Mouse (Mus musculus) kidney, postnatal 36 days (tissue): ENCODE measurements around the gene Gal.
A peak's percentile ranks its signal among the peaks of the same experiment; 100 is the strongest.

Experiments used
- DNase-seq, 2 experiments: peaks; one replicate each; pipeline ENCODE4 v3.0.0; 2021 to 2022; ENCODE audit warnings: mixed read lengths in 2 of 2

The Gal gene

DNA sequence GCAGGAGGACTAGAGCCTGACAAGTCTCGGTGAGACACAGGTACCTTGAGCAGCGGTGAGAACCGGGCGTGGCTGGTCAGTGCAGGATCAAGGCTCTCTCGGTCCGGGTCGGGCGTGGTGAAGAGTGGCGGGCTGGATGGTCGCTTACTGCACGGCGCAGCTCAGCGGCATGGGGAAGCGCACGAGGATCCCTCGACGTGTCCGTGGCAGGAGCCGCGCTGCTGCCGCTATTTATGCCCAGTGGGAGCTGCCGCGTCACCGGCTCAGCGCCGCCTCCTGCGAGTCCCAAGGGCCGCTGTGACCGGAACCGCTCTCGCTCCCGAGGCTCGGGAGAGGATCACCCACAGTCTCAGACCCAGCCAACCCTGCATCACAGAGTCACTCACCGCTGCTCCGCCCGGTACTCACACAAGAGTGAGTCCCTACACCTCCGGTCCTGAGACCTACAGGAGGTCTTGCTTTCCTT lies at the start of gene Gal:
Gene Gal (minus strand): TSS at position 277 of the 466 bp plus-strand sequence.
- peak; percentile 9 to 47 for DNase-seq

DNA sequence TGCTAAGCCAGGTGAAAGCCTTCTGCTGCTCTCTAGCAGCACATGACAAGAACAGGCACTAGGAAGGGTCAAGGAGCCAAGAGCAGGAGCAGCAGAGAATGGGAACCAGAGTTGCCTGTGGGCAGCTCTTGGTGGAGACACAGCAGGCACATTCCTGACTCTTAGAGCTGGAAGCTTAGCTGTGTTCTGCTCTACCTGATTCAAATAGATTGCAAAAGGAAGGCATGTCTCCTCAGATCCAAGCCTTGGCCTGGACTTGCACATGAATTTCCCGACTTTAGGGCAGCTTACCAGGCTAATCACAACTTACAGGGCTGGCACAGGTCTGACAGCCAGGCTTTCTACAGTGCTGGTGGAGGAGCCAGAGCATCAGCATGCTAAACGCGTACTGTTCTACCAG lies 45.6 kb upstream of the Gal start:
- no peak for DNase-seq

DNA sequence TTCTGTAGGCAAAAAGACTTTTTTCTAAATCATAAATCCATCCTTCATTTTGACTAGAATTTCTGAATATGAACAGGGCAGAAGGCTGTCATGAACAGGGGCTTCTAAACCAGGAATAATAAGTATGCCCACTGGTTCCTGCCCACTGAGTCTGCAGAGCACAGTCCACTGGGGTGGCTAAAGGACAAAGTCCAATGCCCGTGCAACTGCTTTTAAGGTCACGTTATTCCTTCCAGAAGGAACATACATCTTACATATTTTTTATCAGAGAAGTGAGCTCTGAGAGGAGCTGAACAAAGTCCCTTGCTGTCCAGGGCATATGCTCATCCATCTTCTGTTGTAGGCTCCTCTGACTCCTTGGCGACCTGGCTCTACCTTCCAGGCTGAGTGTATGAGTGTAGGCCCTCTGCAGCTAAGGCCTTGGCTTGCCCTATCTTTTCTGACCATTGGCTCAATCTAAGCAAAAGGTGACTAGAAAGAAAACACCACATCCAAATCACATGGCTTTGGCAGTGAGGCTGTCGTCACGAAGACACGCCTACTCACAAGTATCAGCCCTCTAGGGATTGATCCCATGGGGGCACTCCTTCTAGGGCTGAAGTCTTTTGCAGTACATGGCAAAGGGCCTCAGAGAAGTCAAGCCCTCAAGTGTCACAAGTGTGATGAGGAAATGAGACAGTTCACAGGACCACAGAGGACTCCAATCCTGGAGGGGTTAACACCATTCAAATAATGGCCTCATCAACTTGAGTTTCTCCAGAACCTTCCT lies 44.2 kb upstream of the Gal start:
- peak; percentile 15 to 42 for DNase-seq

DNA sequence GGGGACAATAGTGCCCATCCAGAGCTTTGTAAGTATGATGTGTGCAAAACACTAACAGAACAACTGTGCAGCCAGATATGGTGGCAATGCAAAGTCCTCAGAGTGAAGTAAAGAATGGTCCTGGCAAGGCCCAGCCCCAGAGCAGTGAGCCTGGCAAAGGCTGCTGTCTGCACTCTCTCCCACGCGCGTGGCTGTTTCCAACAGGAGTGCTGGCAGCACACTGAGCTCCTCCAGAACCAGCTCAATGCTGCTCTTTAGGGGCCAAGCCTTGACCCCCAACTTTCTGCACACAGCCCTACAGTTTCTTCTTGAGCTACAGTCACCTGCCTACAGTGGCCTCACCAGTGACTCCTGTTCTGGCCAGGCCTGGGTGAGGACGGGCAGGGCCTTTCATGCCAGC lies 43.4 kb upstream of the Gal start:
- DNase-seq: no peak

DNA sequence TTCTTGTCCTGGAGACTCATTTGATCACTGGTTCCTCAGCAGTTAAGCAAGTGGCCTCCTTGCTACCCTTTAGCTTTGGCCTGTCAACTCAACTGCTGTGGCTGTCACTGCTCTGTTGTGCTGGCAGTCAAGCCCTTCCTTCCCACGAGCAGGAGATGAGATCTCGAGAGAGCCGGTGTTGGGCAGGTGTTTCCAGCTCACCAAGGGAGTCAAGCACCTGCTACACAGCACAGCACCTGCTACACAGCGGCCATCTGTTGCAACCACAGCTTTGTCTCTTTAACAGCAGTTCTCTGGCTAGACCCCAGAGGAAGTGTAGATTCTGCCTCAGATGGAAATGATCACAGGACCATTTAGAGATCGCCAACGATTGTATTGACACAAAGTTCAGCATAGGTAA lies 37.3 kb upstream of the Gal start:
- peak in 1 of 2 experiments; percentile 6 for DNase-seq

DNA sequence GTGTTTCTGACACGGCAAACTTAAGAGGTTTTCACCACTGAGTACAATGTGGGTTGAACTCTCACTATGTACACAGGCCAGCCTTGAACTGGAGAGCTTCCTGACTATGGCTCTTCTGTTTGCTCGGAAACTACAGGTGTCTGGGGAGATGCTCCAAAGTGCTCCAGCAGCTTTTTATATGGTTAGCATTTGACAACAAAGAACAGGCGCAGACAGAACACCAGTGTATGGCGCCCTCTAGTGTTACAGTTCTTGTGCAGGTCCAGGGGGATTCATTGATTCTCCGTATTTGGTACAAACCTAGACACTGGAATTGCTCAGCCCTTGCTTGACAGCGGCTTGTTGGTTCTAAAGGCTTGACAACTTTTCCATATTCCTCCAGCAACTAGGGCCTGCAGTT lies 36.8 kb upstream of the Gal start:
- DNase-seq: peak; percentile 77 to 79

DNA sequence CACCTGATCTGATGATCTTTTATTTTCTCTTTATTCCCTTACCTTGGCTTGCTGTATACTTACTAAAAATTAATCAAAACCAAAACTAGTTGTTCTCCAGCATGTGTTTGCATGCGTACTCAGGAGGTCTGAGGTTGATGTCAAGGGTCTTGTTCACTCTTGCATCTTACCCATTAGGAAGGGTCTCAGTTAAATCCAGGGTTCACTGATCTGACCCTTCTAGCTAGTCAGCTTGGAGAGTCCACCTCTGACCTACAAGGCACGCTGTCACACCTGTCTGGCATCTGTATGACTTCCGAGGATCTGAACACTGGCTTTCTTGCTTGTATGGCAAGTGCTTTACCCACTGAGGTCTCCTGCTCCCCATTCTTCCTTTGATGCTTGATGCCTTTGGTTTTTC lies 36.4 kb upstream of the Gal start:
- no peak for DNase-seq

DNA sequence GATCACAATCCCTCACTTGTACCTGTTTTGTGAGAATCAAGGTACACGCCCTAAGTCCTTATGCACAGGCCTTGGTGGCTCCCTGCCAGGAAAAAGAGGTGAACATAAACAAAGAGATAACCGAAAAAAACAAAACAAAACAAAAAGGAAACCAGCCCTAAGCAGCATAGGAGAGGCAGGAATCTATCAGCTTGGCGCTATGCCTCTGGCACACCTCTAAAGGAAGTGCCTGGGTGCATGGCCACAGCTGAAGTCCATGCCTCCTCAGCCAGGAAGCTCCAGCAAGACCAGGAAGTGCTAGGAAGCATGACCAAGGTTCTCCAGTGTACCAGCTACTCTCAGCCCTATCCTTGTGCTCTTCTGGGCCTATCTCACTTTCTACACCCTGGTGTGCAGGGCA lies 34.9 kb upstream of the Gal start:
- peak; percentile 26 to 27 for DNase-seq

DNA sequence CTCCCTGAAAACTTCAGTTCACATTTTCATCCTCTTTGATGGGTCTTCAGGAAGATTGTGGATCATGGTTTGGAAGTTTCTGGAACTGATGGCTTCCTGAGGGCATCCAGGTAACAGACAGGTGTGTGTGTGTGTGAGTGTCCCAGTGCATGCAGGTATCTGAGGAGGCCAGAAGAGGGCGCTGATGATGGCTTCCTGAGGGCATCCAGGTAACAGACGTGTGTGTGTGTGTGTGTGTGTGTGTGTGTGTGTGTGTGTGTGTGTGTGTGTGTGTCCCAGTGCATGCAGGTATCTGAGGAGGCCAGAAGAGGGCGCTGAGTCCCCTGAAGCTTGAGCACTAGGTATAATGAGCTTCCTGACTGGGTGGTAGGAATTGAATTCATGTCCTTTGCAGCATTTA lies 33.0 kb upstream of the Gal start:
- DNase-seq: no peak

DNA sequence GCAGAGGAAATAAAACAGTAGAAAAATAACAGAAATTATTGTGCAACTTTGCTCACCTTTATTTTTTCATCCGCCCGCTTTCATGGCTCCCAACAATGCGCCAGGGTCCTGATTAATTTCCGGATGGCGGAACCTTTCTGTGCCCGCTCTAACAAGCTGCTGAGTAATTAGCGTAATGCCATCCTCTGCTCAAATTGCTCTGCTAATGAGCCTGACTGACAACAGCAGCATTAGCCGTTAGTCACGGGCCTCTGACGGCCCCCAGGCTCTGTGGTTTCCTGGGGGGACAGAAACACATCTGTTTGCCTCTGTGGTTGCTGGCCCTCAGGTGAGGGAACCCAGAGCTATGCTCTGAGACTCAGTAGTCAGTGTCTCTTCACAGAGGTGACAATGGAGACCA lies 26.7 kb upstream of the Gal start:
- no peak for DNase-seq

DNA sequence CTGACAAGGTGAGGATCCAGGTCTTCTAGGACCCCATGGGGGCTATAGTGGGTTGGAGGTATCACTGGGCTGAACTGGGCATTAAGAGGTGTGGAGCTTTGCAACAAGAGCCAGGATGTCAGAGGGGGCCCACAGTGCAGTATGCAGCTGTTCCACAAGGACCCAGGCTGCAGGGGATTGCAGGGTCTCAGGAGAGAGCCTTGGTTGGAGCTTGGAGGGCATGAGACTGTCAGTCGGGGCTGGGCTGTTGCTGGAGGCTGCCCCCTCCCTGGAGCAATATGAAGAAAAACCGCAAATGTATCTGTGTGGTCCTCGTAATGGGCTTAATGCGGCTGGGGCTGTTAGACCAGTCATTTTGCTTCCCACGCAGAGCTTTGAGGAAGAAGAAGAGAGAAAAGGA lies 26.3 kb upstream of the Gal start:
- no peak for DNase-seq

DNA sequence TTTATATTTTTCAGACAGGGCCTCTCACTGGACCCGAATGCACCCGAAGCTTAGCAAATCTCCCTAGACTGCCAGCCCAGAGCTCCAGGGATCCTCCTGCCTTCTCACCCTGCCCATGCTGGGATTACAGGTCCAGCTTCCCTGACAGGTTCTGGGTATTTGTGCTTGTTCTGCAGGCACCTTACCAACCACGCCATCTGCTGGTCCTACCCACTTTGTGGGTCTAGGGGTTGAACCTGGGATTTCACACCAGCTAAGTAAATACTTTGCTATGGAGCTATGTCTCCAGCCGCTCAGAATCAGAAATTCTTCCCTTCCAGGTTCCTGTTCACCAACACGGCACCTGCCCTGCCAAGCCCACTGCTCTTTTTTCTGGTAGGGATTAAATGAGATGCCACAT lies 23.6 kb upstream of the Gal start:
- DNase-seq: peak in 1 of 2 experiments; percentile 38

DNA sequence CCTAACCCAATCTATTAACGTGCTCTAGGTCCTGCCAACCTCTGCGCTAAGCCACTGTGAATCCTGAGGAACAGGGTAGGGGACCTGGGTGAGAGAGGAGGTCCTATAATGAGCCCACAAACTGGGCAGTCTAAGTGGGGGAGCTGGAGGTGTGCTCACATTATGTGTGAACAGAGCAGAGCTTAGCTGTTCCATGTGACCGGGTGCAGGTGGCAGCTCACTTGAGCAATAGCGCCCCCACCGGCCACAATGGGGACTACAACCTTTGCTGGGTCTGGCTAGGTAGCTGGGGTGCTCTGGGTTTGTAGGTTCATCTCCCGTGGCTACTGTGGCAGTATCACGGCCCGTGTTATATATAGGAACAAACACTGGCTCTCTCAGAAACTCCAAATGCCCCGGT lies 22.5 kb upstream of the Gal start:
- DNase-seq: peak in 1 of 2 experiments; percentile 63

DNA sequence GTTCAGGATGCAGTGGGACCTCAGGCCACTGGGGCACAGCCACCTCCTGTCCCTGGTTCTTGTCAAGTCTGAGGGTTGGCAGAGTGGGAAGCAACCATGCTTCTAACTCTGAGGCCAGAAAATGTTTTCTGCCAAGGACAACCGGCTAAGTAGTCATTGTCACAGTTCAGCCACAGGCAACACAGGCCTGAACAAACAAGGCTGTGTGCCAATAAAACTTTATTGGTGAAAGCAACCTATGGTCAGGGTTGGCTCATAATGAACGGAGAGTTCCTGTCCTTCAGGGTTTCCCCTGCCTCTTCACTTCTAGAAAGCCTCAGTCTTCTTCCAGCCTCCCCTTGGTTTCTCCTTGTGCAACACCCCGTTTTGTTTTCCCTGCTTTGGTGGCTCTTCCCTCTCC lies 21.5 kb upstream of the Gal start:
- no peak for DNase-seq

DNA sequence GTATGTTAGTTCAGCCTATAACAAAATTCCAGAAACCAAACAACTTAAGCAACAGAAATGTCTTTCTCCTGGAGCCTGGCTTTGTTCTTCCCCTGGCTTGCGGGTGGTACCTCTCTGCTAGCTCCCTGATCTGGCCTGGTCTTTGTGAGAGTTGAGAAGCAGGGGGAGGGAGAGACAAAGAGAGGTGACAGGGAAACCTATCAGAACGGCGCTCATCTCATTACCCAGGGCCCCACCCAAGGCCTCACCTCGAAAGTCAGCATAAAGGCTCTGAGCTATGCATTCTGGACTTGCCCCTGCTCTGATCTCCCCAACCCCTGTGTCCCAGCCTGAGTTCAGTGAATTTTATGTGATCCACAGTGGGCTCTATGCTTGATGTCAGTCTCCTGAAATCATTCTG lies 20.3 kb upstream of the Gal start:
- no peak for DNase-seq

DNA sequence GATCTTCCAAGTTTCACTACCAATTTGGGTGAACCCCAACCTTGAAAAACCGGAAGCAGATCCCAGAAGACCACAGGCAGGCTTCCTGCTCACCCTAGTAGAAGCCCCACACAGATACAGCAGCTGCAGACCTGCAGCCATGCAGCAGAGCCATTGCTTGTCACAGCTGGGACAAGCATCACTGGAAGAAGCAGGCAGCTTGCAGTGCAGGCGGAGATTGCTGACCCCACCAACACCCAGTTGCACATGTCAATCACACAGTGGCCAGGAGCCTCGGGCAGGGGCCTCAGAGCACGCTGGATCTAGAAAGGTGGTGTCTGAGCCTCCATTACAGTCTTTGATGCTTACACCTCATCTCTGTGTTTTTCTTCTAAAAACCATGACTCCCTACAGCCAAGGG lies 19.8 kb upstream of the Gal start:
- no peak for DNase-seq

DNA sequence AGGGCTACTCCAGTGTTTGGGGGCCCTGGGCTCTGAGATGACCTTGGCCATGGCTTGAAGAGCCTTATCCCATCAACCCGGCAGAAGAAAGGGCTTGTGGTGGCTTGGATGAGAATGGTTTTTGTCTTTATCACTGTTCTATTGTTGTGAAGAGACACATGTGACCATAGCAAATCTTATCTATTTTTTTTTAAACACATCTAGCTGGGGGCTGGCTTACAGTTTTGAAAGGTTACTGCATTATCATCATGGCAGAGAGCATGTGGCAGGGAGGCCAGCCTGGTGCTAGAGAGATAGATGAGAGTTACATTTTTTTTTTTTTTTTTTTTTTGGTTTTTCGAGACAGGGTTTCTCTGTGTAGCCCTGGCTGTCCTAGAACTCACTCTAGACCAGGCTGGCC lies 17.6 kb upstream of the Gal start:
- DNase-seq: no peak

DNA sequence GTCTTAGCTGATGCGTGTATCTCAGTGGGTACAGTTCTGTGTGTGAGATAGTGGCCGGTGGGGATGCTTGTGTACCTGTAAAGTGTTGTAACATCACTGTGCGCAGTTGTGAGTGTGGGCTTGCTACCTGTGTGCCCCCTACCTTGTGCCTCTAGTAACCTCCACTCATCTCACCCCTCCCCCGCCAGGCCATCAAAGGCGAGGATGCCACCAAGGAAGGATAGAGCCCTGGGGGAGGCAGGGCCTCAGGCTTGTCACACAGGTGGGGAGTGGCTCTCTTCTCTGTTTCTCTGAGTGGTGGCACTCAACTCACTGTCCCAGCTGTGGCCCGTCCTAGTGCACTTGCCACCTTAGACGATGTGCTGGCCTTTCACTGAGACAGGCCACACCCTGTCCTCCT lies 16.7 kb upstream of the Gal start:
- no peak for DNase-seq

DNA sequence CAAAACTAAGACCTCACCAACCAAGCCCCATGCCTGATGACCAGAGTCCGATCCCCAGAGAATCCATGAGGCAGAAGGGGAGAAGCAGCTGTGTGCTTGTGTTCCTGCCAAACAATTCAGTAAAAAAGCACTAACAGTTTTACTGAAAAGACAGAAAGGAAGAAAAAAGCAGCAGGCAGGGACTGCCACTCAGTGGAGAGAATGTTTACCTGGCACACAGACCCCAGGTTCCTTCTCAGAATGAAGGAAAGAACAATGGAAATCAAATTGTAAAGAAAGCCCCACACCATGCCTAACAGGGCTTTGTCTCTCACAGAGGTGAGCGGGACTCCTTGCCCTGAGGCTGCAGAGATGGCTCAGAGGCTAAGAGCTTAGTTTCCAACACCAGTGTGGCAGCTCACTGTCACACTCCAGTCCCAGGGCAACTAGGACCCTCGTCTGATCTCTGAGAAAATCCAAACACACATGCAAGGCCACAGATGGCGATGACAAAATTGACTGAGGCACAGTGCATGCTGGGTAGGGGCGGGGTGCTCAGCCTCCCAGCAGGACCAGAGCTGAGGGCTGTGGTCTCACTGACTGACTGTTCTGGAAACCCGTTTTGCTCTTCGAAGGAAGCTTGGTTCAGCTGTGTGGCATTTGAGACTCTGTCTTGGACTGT lies 14.9 kb upstream of the Gal start:
- DNase-seq: no peak

DNA sequence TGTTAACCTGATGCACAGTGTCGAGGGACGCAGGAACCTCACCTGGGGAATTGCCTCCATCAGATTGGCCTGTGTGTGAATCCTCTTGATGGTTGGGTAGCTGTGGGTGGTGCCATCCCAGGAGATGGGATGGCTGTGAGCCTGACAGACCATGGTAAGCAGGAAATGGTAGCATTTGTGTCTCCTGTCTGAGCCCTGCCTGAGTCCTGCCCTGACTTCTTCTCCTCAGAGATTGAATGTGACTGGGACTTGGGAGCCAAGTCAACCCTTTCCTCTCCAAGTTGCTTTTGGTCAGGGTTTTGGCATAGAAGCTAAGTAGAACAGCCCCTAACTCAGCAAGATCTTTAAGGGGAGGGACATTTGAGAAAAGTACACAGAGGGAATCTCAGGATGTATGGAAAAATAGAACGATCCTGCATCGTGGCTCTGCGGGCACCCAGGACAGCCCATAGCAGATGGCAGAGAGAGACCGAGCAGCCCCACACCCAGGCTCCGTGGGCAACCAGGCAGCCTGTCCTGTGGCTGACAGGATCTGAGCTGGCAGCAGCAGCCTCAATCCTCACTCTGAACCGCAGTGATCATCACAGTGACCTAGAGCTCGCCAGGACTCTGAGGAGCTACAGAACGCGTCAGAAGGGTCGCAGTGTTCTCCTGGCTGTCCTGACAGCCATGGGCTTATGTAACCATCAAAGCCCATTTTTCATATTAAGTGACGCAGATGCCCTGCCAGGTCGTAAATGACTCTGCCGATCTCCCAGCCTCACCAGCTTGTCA lies 13.9 kb upstream of the Gal start:
- DNase-seq: no peak

DNA sequence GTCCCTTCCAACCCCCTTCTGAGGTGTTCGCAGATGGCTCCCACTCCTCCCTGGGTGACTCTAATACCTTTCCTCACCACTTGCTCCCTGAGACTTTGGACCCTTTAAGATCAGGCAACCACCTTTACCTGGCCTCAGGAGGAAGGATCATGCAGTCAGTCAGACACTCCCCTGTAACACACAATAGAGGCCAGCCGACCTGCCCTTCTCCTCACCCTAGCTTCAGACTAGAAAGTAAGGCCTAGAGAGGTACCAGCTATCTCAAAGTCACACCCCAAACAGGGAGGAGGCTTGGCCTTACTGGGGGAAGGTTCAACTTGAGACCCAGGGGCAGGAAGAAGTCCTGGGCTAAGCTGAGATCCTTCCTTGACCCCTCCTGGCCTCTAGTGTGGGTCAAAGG lies 9.9 kb upstream of the Gal start:
- no peak for DNase-seq

DNA sequence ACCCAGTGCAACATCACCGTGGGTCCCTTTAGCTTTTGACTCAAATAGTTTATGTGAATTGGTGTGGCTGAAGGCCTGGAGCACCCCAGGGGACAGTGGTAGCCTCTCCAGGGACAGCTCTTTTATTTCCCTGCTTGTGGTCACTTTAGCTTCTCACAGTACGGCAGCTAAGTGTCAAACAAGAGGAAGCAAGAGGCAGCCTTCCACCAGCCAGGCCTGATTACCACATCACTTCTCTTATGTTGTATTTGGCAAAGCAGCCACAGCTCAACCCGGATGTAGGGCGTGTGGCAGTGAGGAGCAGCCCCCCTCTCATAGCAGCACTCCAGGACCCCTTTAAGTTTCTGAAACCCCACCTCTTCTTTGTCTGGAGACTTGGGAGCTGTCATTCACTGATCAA lies 8.6 kb upstream of the Gal start:
- DNase-seq: no peak

DNA sequence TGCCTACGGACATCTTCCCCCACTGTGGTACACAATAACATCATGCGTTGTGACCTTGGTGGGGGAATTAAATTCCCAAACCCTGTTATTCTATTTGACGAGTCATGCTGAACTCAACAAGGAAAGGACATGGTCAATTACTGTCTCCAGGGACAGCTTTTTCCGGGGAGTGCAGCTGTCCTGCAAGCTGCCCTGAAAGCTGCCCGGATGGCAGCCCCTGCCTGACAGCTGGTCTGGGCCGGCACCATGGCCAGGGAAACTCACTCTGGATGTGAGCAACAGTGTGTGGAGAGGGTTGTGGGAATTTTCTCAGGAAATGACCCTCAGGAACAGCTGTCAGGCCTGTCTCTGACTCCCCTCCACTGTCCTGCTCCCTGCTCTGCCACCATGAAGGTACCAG lies 8.1 kb upstream of the Gal start:
- DNase-seq: no peak

DNA sequence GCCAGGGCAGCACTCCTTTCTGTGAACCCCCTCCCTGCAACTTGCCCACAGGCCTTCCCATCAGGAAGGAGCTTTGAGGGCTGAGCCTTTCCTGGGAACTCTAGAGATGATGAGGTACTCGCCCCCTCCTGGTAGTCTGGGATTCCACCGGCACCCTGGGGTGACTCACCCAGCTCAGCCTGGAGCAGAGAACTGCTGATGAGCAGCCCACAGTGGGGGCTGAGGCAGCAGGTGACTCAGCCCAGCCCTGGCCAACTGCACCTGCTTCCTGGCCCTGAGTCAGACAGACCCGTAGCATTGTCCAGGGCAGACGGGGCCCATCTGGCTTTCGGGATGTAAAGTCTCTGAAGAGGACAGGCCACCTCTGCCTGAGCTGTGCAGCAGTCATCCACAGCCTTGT lies 4.9 kb upstream of the Gal start:
- no peak for DNase-seq
